Mouse (Mus musculus) embryonic facial prominence, embryonic 14.5 days (tissue): Measurements from ENCODE around the gene Atp6v0e. TPM values are rescaled to one million over a fixed set of nuclear protein-coding genes. Genes with fewer than 3 reads are reported as not detected.
A peak's percentile ranks its signal among the peaks of the same experiment; 100 is the strongest.

Source experiments
- ATAC-seq: fragments of 200-750 bp; cut with Nextera tagmentation; 2 replicates; pipeline ENCODE4 v1.8.0; 2017; ENCODE audit warnings: low read depth, moderate number of reproducible peaks, moderate TSS enrichment
- DNase-seq: peaks from one replicate; pipeline ENCODE4 v3.0.0-alpha.2; 2015; ENCODE audit warnings: low spot score
- H3K27ac ChIP-seq: fragments of 300-500 bp; sonication (generic); replicated peaks from 2 replicates; pipeline ENCODE4 v1.5.1; 2014; ENCODE audit warnings: low read depth, mild to moderate bottlenecking, low read length, moderate library complexity
- H3K27me3 ChIP-seq: fragments of 300-500 bp; sonication (generic); replicated peaks from 2 replicates; pipeline ENCODE4 v1.6.1; 2014; ENCODE audit warnings: low read length; ENCODE audit not compliant: control insufficient read depth, insufficient read depth
- H3K36me3 ChIP-seq: fragments of 300-500 bp; sonication (generic); 2 replicates; pipeline ENCODE4 v1.6.1; 2014; ENCODE audit warnings: low read length, mixed read lengths; ENCODE audit not compliant: control insufficient read depth, insufficient read depth
- H3K4me1 ChIP-seq: fragments of 300-500 bp; sonication (generic); 2 replicates; pipeline ENCODE4 v1.6.1; 2014; ENCODE audit warnings: antibody characterized with exemption, low read length; ENCODE audit not compliant: control insufficient read depth, insufficient read depth
- H3K4me2 ChIP-seq: fragments of 300-500 bp; sonication (generic); 2 replicates; pipeline ENCODE4 v1.6.1; 2014; ENCODE audit warnings: low read depth, mild to moderate bottlenecking, low read length, moderate library complexity, mixed read lengths
- H3K4me3 ChIP-seq: fragments of 300-500 bp; sonication (generic); 2 replicates; pipeline ENCODE4 v1.5.1; 2014; ENCODE audit warnings: low read depth, mild to moderate bottlenecking, low read length
- H3K9ac ChIP-seq: fragments of 300-500 bp; sonication (generic); 2 replicates; pipeline ENCODE4 v1.6.1; 2014; ENCODE audit warnings: low read depth, mild to moderate bottlenecking, low read length, moderate library complexity, mixed read lengths
- H3K9me3 ChIP-seq: fragments of 300-500 bp; sonication (generic); 2 replicates; pipeline ENCODE4 v1.6.1; 2016; ENCODE audit warnings: low read length; ENCODE audit not compliant: control insufficient read depth
- WGBS: fragments of 180-500 bp; shearing (Covaris S2); extraction: QIAGEN DNeasy Blood & Tissue Kit; methylation state at CpG from one replicate; pipeline ENCODE4 v1.1.7; 2014; 5-methylcytosine and 5-hydroxymethylcytosine counted together
- polyA plus RNA-seq: library from polyadenylated mRNA; unstranded; fragments of >200 nt; fragmentation: Nextera tagmentation; extraction: Ambion mirVana; gene quantifications from 2 replicates; pipeline ENCODE4 v1.2.1, GENCODE M21; 2014

The Atp6v0e gene
- polyA plus RNA-seq, 1 experiment from 2014 or later, result 261 TPM

- Histone ChIP-seq H3K9me3 (no peaks in the 10 kb centered on the region), H3K4me3 (no peak overlapping the region), H3K36me3 (peaks cover 19% of the 10 kb centered on the region; the same call in 1 of the 2 replicates), H3K9ac (no peak overlapping the region), H3K27ac (no peak overlapping the region), H3K4me2 (no peak overlapping the region), H3K4me1 (peaks cover 7% of the 10 kb centered on the region), H3K27me3 (no peaks in the 10 kb centered on the region)
- WGBS, result 26% methylated on average over 20 of the region's 21 CpGs
- ATAC-seq (peak; percentile 35; the same call in 1 of the 2 replicates), DNase-seq (peak; percentile 81)
Measured at GRCm38 (mm10) chr17:26660192-26660912, 2.7 kb upstream of the Atp6v0e start.

DNA sequence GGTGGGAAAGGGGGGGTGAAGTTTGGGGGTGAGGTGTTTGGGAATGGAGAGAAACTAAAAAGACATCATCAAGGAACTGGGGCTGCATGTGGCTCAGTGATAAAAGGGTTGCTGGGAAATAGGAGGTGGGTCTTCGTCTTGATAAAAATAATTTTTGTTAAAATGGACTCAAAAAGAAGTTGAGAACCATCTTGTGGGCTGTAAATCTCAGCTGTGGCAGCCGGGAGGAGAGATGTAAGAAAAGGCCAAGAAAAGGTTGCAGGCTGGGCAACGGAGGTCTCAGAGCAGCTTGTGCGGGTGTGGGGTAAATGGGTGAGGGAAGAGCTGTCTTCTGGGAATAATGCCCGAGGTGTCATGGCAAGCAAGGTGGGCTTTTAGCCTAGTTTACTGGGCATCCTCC is 827 bp upstream of the Atp6v0e start:
- H3K36me3 ChIP-seq, result 0 out of 2 replicates have a peak, but pooled peaks cover 5% of the 10 kb centered on the region
- H3K27ac ChIP-seq, result no peak overlapping the region
- no peaks in the 10 kb centered on the region for H3K27me3 ChIP-seq
- ATAC-seq (no peak), DNase-seq (no peak)
- 83% methylated on average over 5 of the region's 5 CpGs for WGBS
- peaks cover 7% of the 10 kb centered on the region for H3K4me1 ChIP-seq
- H3K9me3 ChIP-seq, result no peaks in the 10 kb centered on the region
- H3K4me2 ChIP-seq, result no peak overlapping the region
- no peak overlapping the region for H3K9ac ChIP-seq
- no peak overlapping the region for H3K4me3 ChIP-seq

GRCm38 (mm10) chr17:26665600-26665999 is 2.6 kb downstream of the Atp6v0e start:
- H3K4me3 ChIP-seq, result no peak overlapping the region
- peaks cover 7% of the 10 kb centered on the region for H3K4me1 ChIP-seq
- no peak overlapping the region for H3K27ac ChIP-seq
- ATAC-seq (no peak), DNase-seq (no peak)
- H3K9me3 ChIP-seq, result no peaks in the 10 kb centered on the region
- whole genome bisulfite sequencing, result 79% methylated on average over 4 of the region's 4 CpGs
- H3K4me2 ChIP-seq, result no peak overlapping the region
- no peaks in the 10 kb centered on the region for H3K36me3 ChIP-seq
- no peaks in the 10 kb centered on the region for H3K27me3 ChIP-seq
- H3K9ac ChIP-seq, result no peak overlapping the region

DNA sequence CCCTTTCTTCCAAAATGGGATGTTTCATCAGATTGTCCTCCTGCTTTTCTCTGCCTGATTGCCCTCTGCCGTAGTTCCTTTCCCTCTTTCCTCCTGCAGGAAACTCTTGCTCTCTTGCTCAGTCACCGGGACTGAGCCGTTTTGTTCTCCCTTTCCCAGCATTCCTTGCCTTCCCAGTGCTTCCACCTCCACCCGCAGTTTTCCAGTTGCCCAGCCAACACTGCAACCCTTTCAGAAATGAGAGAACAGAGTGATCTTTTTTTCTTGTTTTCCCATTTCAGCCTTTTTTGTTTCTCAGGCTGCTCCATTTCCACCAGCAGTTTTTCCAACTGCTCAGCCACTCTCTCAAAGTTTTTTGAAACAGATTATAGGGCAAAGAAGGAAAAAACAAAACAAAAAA is 8.2 kb downstream of the Atp6v0e start:
- H3K9ac ChIP-seq, result no peak overlapping the region
- H3K4me2 ChIP-seq, result no peak overlapping the region
- 54% methylated on average over 4 of the region's 4 CpGs for WGBS
- no peaks in the 10 kb centered on the region for H3K27me3 ChIP-seq
- no peaks in the 10 kb centered on the region for H3K9me3 ChIP-seq
- 0 out of 2 replicates have a peak overlapping the region, but pooled peaks have one; percentile 15 for H3K27ac ChIP-seq
- H3K4me3 ChIP-seq, result no peak overlapping the region
- no peaks in the 10 kb centered on the region for H3K4me1 ChIP-seq
- no peak for DNase-seq
- no peak for ATAC-seq
- no peaks in the 10 kb centered on the region for H3K36me3 ChIP-seq

DNA sequence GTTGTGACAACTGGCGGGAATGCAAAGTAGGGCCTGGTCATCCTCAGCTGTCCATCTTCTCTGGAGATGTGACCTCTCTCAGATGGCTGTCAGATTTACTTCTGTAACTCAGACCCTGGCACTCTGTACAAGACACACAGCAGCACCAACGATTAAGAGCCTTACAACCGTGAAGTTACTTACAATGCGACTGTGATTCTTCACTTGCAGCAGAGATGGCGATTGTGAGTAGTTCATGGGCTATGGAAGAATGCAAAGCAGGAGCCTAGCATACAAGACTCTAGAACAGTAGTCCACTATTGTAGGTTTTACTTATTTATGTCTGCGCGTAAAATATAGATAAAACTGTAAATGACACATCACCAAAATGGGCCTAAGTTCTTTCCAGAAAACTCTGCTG is 12.8 kb downstream of the Atp6v0e start:
- peak overlapping the region; percentile 90 for H3K27ac ChIP-seq
- no peak for DNase-seq
- H3K27me3 ChIP-seq, result no peaks in the 10 kb centered on the region
- peaks cover 13% of the 10 kb centered on the region for H3K4me1 ChIP-seq
- WGBS, result 21% methylated on average over 7 of the region's 7 CpGs
- H3K4me3 ChIP-seq, result peak overlapping the region; percentile 92
- no peaks in the 10 kb centered on the region for H3K36me3 ChIP-seq
- H3K9ac ChIP-seq, result peak overlapping the region; percentile 85
- peak overlapping the region; percentile 62 for H3K4me2 ChIP-seq
- H3K9me3 ChIP-seq, result no peaks in the 10 kb centered on the region
- ATAC-seq, result no peak

GRCm38 (mm10) chr17:26676252-26676615 is 13.2 kb downstream of the Atp6v0e start:
- Histone ChIP-seq H3K4me1 (peaks cover 13% of the 10 kb centered on the region), H3K9me3 (no peaks in the 10 kb centered on the region), H3K36me3 (no peaks in the 10 kb centered on the region), H3K9ac (peak overlapping the region; percentile 85), H3K4me3 (peak overlapping the region; percentile 92), H3K27ac (peak overlapping the region; percentile 90), H3K4me2 (peak overlapping the region; percentile 62), H3K27me3 (no peaks in the 10 kb centered on the region)
- DNase-seq, result peak; percentile 95
- WGBS, result 2% methylated on average over 23 of the region's 30 CpGs
- peak; percentile 93 for ATAC-seq

DNA sequence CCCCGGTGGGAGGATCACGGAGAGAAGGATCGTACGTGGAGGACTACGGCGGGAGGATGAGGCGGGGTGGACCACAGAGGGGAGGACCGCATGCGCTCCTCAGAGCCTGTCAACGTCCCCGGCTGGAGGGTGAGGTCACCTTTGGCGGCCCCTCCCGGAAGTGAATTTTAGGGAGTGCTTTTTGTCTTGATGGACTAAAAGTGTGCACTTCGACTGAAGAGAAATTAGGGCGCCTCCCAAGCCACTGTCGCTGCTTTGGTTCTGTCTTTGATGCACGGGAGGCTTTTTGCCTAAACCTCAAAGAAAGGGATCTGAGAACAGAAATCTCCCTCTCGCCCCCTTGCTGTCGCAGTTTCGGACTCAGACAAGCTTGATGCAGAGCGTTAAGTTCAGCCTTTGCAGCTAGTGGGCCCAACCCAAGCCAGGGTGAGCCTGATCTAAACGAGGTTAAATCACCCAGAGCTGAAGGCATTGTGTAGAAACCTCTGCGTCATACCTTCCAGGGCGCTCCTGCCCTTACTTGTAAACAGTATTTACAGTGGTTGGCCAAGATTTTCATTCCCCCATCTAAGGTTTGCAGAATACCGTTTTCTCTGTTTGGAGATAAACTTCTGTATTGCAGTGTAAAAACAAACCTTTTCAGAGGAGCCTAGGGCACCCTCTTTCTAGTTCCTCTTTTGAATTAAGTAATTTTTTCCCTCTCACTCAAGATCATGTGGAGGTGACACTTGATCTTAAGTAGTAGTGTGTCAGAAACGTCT is 13.8 kb downstream of the Atp6v0e start:
- peak overlapping the region; percentile 85 for H3K9ac ChIP-seq

GRCm38 (mm10) chr17:26677711-26678637 is 14.9 kb downstream of the Atp6v0e start:
- peaks cover under 1% of the 10 kb centered on the region; the same call in 1 of the 2 replicates for H3K36me3 ChIP-seq
- 0 out of 2 replicates have a peak overlapping the region, but pooled peaks have one; percentile 2 for H3K27ac ChIP-seq
- peak overlapping the region; percentile 62 for H3K4me2 ChIP-seq
- peaks cover 13% of the 10 kb centered on the region for H3K4me1 ChIP-seq
- ATAC-seq, result no peak
- DNase-seq, result no peak
- H3K9me3 ChIP-seq, result no peaks in the 10 kb centered on the region
- peak overlapping the region; percentile 92 for H3K4me3 ChIP-seq
- WGBS, result 76% methylated on average over 7 of the region's 7 CpGs
- no peaks in the 10 kb centered on the region for H3K27me3 ChIP-seq
- no peak overlapping the region for H3K9ac ChIP-seq

More for the DNA sequence above, 13.8 kb downstream of the Atp6v0e start:
- Histone ChIP-seq H3K4me1 (peaks cover 13% of the 10 kb centered on the region), H3K4me2 (peak overlapping the region; percentile 62), H3K4me3 (peak overlapping the region; percentile 92), H3K27me3 (no peaks in the 10 kb centered on the region), H3K9me3 (no peaks in the 10 kb centered on the region), H3K36me3 (no peaks in the 10 kb centered on the region), H3K27ac (peak overlapping the region; percentile 90)
- 3% methylated on average over 26 of the region's 26 CpGs for WGBS
- ATAC-seq (peak; percentile 89), DNase-seq (peak; percentile 81)
